8 mouse cellular contexts compared by ENCODE assay signal in genomic region chr6:144644711-144645110, GRCm38 (mm10).
DNase-seq lines count a peak whose midpoint lies in the region; ATAC-seq and TF ChIP-seq lines count a peak whose summit lies in the region.
"Had no signal": no experiment of that assay in that cellular context is flagged by ENCODE, and none has a peak within 500 bp of the region (broad histone marks: within the 10 kb centered on the region; RNA-seq: fewer than 3 reads in every experiment).

No protein-coding gene starts in this region.

- H3K9ac ChIP-seq in midbrain, embryonic 14.5 days (replicated peaks; ENCODE audit: low read length) = no peak overlapping the region
- no peak overlapping the region for H3K9ac ChIP-seq in midbrain, embryonic 11.5 days (ENCODE audit: low read length)
- no peak overlapping the region for H3K9ac ChIP-seq in liver, embryonic 15.5 days
- H3K9ac ChIP-seq: neural tube, embryonic 13.5 days had no signal

- intact Hi-C loops in gastrocnemius, postnatal 36 days (cut with DNase I) = no loop called here

- no peak for ATAC-seq in midbrain, embryonic 14.5 days (ENCODE audit: low FRiP score, low TSS enrichment)
- ATAC-seq in midbrain, embryonic 11.5 days (ENCODE audit: low FRiP score) = no peak
- ATAC-seq in liver, embryonic 15.5 days (ENCODE audit: insufficient read depth) = peak; percentile 18; the same call in 1 of the 2 replicates

- no peak overlapping the region for H3K4me2 ChIP-seq in midbrain, embryonic 14.5 days (ENCODE audit: low read length)
- no peak overlapping the region for H3K4me2 ChIP-seq in midbrain, embryonic 11.5 days
- H3K4me2 ChIP-seq in liver, embryonic 15.5 days = no peak overlapping the region
- H3K4me2 ChIP-seq: neural tube, embryonic 13.5 days had no signal

- H3K27me3 ChIP-seq in midbrain, embryonic 14.5 days (ENCODE audit: control insufficient read depth, insufficient read depth, low read length) = no peaks in the 10 kb centered on the region
- no peaks in the 10 kb centered on the region for H3K27me3 ChIP-seq in midbrain, embryonic 11.5 days (ENCODE audit: control insufficient read depth, insufficient read depth, low read length)
- no peaks in the 10 kb centered on the region for H3K27me3 ChIP-seq in liver, embryonic 15.5 days
- no peaks in the 10 kb centered on the region for H3K27me3 ChIP-seq in spleen, adult 2 months (ENCODE audit: control insufficient read depth, insufficient read depth, low read length)
- H3K27me3 ChIP-seq: neural tube, embryonic 13.5 days had no signal

- H3K27ac ChIP-seq in midbrain, embryonic 14.5 days (replicated peaks; ENCODE audit: low read depth, low read length) = no peak overlapping the region
- H3K27ac ChIP-seq in midbrain, embryonic 11.5 days (ENCODE audit: low read depth, low read length) = no peak overlapping the region
- no peak overlapping the region for H3K27ac ChIP-seq in liver, embryonic 15.5 days (replicated peaks)
- H3K27ac ChIP-seq in spleen, adult 2 months (ENCODE audit: insufficient read depth, low read length) = no peak overlapping the region
- H3K27ac ChIP-seq: neural tube, embryonic 13.5 days had no signal

- H3K36me3 ChIP-seq in midbrain, embryonic 14.5 days (ENCODE audit: control insufficient read depth, insufficient read depth, low read length) = no peaks in the 10 kb centered on the region
- H3K36me3 ChIP-seq in midbrain, embryonic 11.5 days (ENCODE audit: control insufficient read depth, insufficient read depth, low read length) = no peaks in the 10 kb centered on the region
- no peaks in the 10 kb centered on the region for H3K36me3 ChIP-seq in liver, embryonic 15.5 days (replicated peaks)
- no peaks in the 10 kb centered on the region for H3K36me3 ChIP-seq in spleen, adult 2 months (ENCODE audit: control insufficient read depth, insufficient read depth, low read length)
- H3K36me3 ChIP-seq: neural tube, embryonic 13.5 days had no signal

- no peak for TF ChIP-seq POLR2A in spleen, adult 2 months (IDR thresholded peaks at IDR 0.05; ENCODE audit: low read depth, low read length)

- TF ChIP-seq CTCF in spleen, adult 2 months (IDR thresholded peaks at IDR 0.05; ENCODE audit: extremely low read depth, insufficient read depth, insufficient read length, insufficient replicate concordance) = peak; percentile 59; the same call in 1 of the 2 replicates

- no peaks in the 10 kb centered on the region for H3K9me3 ChIP-seq in midbrain, embryonic 14.5 days (ENCODE audit: control insufficient read depth, low read length)
- H3K9me3 ChIP-seq in midbrain, embryonic 11.5 days (ENCODE audit: control insufficient read depth, low read length) = no peaks in the 10 kb centered on the region
- H3K9me3 ChIP-seq in liver, embryonic 15.5 days (replicated peaks) = no peaks in the 10 kb centered on the region

- H3K4me3 ChIP-seq in midbrain, embryonic 14.5 days (replicated peaks; ENCODE audit: low read depth, low read length) = no peak overlapping the region
- no peak overlapping the region for H3K4me3 ChIP-seq in midbrain, embryonic 11.5 days (ENCODE audit: low read depth, low read length)
- H3K4me3 ChIP-seq in liver, embryonic 15.5 days (replicated peaks) = no peak overlapping the region
- H3K4me3 ChIP-seq in spleen, adult 2 months (ENCODE audit: extremely low read depth, insufficient read depth, insufficient read length) = no peak overlapping the region
- H3K4me3 ChIP-seq: neural tube, embryonic 13.5 days had no signal

- WGBS in midbrain, embryonic 14.5 days = 76% methylated on average over 4 of the region's 4 CpGs
- 73% methylated on average over 4 of the region's 4 CpGs for WGBS in midbrain, embryonic 11.5 days
- 49% methylated on average over 4 of the region's 4 CpGs for WGBS in liver, embryonic 15.5 days (ENCODE audit: insufficient replicate concordance)
- WGBS in spleen, adult 2 months = 74% methylated on average over 4 of the region's 4 CpGs

- H3K4me1 ChIP-seq in midbrain, embryonic 14.5 days (ENCODE audit: control insufficient read depth, insufficient read depth, low read length) = no peaks in the 10 kb centered on the region
- peaks cover 20% of the 10 kb centered on the region for H3K4me1 ChIP-seq in midbrain, embryonic 11.5 days (ENCODE audit: control insufficient read depth, insufficient read depth, low read length)
- peaks cover 12% of the 10 kb centered on the region for H3K4me1 ChIP-seq in liver, embryonic 15.5 days (replicated peaks)
- no peaks in the 10 kb centered on the region for H3K4me1 ChIP-seq in spleen, adult 2 months (ENCODE audit: control insufficient read depth, insufficient read depth, insufficient read length)

- peak; percentile 29 for DNase-seq in midbrain, embryonic 14.5 days
- no peak for DNase-seq in midbrain, embryonic 11.5 days (ENCODE audit: low spot score, missing footprints)
- DNase-seq in adrenal gland, postnatal 25 days = peak; percentile 59
- peak; percentile 10 to 38 for DNase-seq in gastrocnemius, postnatal 36 days
- DNase-seq in spleen, adult 2 months (ENCODE audit: low read depth in 1 of 2, low spot score in 2 of 2) = peak; percentile 41 to 53
- no peak for DNase-seq in urinary bladder, adult 18-20 months (ENCODE audit: low spot score in 2 of 2)

Comparison
In these comparisons a context has a peak if more than half of its experiments do, and no peak if none do; other contexts are left out.
1. DNase-seq: peak in midbrain, embryonic 14.5 days (single experiment), adrenal gland, postnatal 25 days (single experiment), gastrocnemius, postnatal 36 days (2 of 2) and spleen, adult 2 months (2 of 2); none in midbrain, embryonic 11.5 days (single experiment) and urinary bladder, adult 18-20 months (0 of 2).